In the genomic region with DNA sequence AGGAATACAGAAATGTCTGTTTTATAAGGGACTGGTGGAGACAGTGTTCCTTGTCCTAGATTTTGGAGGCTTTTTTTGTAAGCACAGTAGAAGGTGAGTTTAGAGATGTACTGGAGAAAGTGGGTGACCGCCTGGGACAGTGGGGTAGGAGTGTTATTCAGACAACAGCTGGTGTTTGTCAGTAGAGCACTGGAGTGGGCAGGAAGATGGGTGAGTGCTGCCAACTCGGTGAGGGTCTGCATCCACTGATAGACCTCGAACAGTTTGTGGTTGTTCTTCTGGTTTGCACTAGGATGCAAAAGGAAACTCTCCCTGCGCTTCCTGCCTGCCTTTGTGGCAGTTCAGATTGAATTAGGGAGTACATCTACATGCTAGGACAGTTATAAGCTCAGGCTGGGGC, we compare ENCODE assay signal across 14 mouse cellular contexts. TPM values are rescaled to one million over a fixed set of nuclear protein-coding genes. Genes with fewer than 3 reads are reported as not detected.
DNase-seq lines count a peak whose midpoint lies in the region; ATAC-seq and TF ChIP-seq lines count a peak whose summit lies in the region.
"Had no signal": no experiment of that assay in that cellular context is flagged by ENCODE, and none has a peak within 500 bp of the region (broad histone marks: within the 10 kb centered on the region; RNA-seq: fewer than 3 reads in every experiment).

No protein-coding gene starts in this region.

- H3K4me3 ChIP-seq in gastrocnemius, adult 2 months = peak overlapping the region; percentile 98
- H3K4me3 ChIP-seq in kidney, embryonic 15.5 days (replicated peaks) = 0 out of 2 replicates have a peak overlapping the region, but pooled peaks have one; percentile 5
- H3K4me3 ChIP-seq in neural tube, embryonic 13.5 days = peak overlapping the region; percentile 6; the same call in 1 of the 2 replicates

- peaks cover 25% of the 10 kb centered on the region for H3K4me1 ChIP-seq in kidney, embryonic 15.5 days
- peaks cover 47% of the 10 kb centered on the region for H3K4me1 ChIP-seq in neural tube, embryonic 13.5 days (replicated peaks)

- ATAC-seq in kidney, embryonic 15.5 days (replicated peaks; ENCODE audit: low FRiP score) = no peak
- no peak for ATAC-seq in neural tube, embryonic 13.5 days (ENCODE audit: low read depth)

- H3K4me2 ChIP-seq in kidney, embryonic 15.5 days = no peak overlapping the region; the same call in 1 of the 2 replicates
- peak overlapping the region; percentile 66 for H3K4me2 ChIP-seq in neural tube, embryonic 13.5 days

- intact Hi-C loops in gastrocnemius, adult 2 months (cut with DNase I) = no loop called here

- H3K27me3 ChIP-seq in kidney, embryonic 15.5 days = no peaks in the 10 kb centered on the region
- H3K27me3 ChIP-seq in neural tube, embryonic 13.5 days = no peaks in the 10 kb centered on the region

- H3K36me3 ChIP-seq in kidney, embryonic 15.5 days = peaks cover 58% of the 10 kb centered on the region
- peaks cover 59% of the 10 kb centered on the region for H3K36me3 ChIP-seq in neural tube, embryonic 13.5 days

- no peaks in the 10 kb centered on the region for H3K9me3 ChIP-seq in kidney, embryonic 15.5 days (replicated peaks)
- H3K9me3 ChIP-seq in neural tube, embryonic 13.5 days = no peaks in the 10 kb centered on the region

- no peak for DNase-seq in gastrocnemius, adult 2 months
- no peak for DNase-seq in gastrocnemius, postnatal 4 days (ENCODE audit: low spot score in 2 of 2)
- no peak for DNase-seq in kidney, postnatal 10 days
- DNase-seq in neural tube, embryonic 10.5 days (ENCODE audit: extremely low spot score, low spot score) = no peak
- DNase-seq in right cerebral cortex, postnatal 14 days = no peak
- DNase-seq in layer of hippocampus, adult 9-10 months (ENCODE audit: low spot score) = no peak
- DNase-seq: adrenal gland, adult 8-10 months; gastrocnemius, postnatal 14 days; kidney, postnatal 36 days; lung, embryonic 14.5 days; midbrain, embryonic 14.5 days; thymus, postnatal 36 days had no signal

- no peak overlapping the region for H3K9ac ChIP-seq in kidney, embryonic 15.5 days
- peak overlapping the region; percentile 52; the same call in 1 of the 2 replicates for H3K9ac ChIP-seq in neural tube, embryonic 13.5 days
- H3K9ac ChIP-seq: lung, embryonic 14.5 days had no signal

- H3K27ac ChIP-seq in gastrocnemius, adult 2 months = no peak overlapping the region
- no peak overlapping the region for H3K27ac ChIP-seq in kidney, embryonic 15.5 days
- no peak overlapping the region for H3K27ac ChIP-seq in neural tube, embryonic 13.5 days (replicated peaks)

- WGBS in kidney, embryonic 15.5 days = 73% methylated on average over 4 of the region's 4 CpGs
- 89% methylated on average over 4 of the region's 4 CpGs for WGBS in neural tube, embryonic 13.5 days

- TF ChIP-seq CTCF in gastrocnemius, adult 2 months (IDR thresholded peaks at IDR 0.05) = no peak

RNA-seq across cellular contexts. Expression of a gene that starts 2.8 kb away (rescaled TPM):
- 1,000 to 10,000 TPM; 3,630 to 4,350 TPM for total RNA-seq in gastrocnemius, adult 2 months (2021)
- 1,000 to 10,000 TPM; 3,882 to 3,909 TPM for total RNA-seq in gastrocnemius, postnatal 4 days (2021)
- polyA plus RNA-seq in kidney, embryonic 15.5 days (2015; fragmentation: Nextera tagmentation; extraction: Ambion mirVana) = 1,011 and 1,156 TPM in 2 replicates
- 917 and 951 TPM in 2 replicates for polyA plus RNA-seq in neural tube, embryonic 13.5 days (2015; fragmentation: Nextera tagmentation; extraction: Ambion mirVana)

Comparison
In these comparisons a context has a peak if more than half of its experiments do, and no peak if none do; other contexts are left out.
1. H3K4me3 ChIP-seq: peak in every context shown above with its lines; median percentile 98 in gastrocnemius, adult 2 months; 6 in neural tube, embryonic 13.5 days; 5 in kidney, embryonic 15.5 days.